Mouse (Mus musculus) spleen, adult 10 weeks (tissue): ENCODE measurements around the gene Olfr1094. TPM values are rescaled to one million over a fixed set of nuclear protein-coding genes. Genes with fewer than 3 reads are reported as not detected.

Source experiments
- polyA plus RNA-seq: library from polyadenylated mRNA; stranded (reverse); fragments of 350-450 nt; fragmentation: Illumina TruSeq; extraction: RNeasy Lipid Tissue Mini Kit (QIAGEN cat#74804); gene quantifications from one replicate; pipeline ENCODE4 v1.2.3, GENCODE M21; 2015; ENCODE audit warnings: low replicate concordance; ENCODE audit not compliant: insufficient read depth

The Olfr1094 gene
- not detected for polyA plus RNA-seq

DNA sequence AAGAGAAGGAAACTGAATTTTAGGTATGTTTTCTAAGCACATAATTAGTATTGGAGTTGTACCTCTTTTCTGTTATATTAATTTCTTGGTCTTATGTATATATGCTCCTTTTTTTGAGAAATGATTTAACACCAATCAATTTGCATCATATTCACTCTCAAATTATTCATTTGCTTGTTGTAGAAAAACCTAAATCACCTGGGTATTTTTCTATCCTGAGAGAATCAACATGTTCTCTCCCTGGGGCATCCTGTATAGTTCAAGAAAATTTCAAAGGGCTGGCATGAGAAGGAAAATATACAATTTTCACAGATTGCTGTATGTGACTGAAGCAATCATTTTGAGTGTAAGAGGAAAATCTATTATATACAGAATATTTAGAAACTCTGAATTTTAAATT, at the start of gene Olfr1094:
TSS of gene Olfr1094 (plus strand) at position 301 of the 400 bp plus-strand sequence.

DNA sequence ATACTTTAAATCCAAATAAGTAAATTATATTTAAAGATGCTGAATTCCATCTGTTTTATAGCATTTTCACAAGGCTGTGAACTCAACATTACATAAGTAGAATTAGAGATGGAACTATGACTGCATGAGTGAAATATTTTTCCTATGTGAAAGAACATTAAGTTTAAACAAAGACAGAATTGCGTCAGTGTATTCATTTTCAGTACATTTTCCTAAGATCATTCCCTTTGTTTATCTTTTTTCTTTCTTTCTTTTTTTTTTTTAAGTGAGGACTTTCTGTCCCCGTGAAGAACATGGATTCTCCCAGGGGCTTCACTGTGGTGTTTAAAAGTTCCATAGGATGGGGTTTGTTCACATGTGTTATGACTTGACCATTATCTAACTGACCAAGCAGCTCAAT, 42.3 kb upstream of the Olfr1094 start, which contains the start of gene Olfr1093:
TSS of gene Olfr1093 (plus strand) at position 301 of the 400 bp plus-strand sequence.

DNA sequence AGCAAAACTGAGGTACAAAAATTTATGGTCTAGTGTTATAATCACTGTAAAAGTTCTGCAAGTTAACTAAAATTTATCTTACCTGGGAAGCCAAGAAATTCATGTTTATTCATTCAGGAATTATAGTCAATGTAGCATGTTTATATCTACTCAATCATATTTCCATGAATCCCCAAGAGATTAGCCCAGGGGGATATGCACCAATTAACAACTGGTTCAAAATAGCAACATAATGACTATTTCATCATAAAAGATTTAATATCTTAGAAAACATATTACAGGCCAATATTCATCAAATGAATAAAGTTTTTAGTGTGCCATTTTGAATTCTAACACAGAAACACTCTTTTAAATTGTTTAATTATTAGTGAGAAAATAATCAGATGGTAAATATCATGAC, 14.5 kb upstream of the Olfr1094 start, which contains the start of gene Olfr141:
TSS of gene Olfr141 (minus strand) at position 101 of the 400 bp plus-strand sequence.

DNA sequence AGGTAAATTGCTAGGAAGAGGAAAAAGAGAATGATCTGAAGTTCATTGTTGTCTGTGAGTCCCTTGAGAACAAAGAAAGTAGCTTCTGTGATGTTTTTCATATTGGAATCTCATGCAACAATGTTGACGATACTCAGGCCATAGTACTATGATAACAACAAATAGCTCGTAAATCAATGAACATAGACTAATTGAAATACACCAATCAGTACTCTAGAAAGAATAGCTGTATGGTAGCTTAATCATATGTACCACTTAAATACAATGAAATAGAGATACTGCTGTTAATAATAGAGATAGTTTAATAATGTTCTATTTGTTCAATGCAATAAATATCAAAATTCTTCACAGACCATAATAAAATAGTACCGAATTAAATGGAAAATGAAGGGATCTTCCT, 27.1 kb downstream of the Olfr1094 start, which contains the start of gene Olfr1095:
TSS of gene Olfr1095 (minus strand) at position 101 of the 400 bp plus-strand sequence.

DNA sequence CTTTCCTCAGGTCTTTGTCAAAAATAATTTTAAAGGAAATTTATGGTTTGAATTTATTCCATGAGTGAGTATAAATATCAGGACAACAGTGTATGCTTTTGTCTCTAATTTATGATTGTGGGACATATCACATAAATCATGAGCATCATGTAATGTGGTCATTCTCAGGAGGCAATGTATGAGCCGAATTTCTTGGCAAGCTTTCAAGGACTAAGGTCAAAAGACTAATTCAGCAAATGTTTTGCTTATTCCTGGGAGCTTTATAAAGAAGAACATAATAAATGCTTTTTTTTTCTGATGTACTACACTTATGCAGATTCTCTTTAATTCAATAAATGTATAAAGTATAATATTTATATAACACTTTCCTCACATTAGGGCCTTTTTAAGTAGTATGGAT, 50.2 kb downstream of the Olfr1094 start, which contains the start of gene Gm13723:
TSS of gene Gm13723 (minus strand) at position 101 of the 400 bp plus-strand sequence.

Other genes starting within 250 kb of the Olfr1094 start
- not detected for gene Olfr1082, start 225.7 kb upstream of the Olfr1094 start, polyA plus RNA-seq
- not detected for gene Olfr1084, start 184.9 kb upstream of the Olfr1094 start, polyA plus RNA-seq
- gene Olfr1085, start 162.6 kb upstream of the Olfr1094 start, polyA plus RNA-seq, result not detected
- gene Olfr1086, start 144.6 kb upstream of the Olfr1094 start, polyA plus RNA-seq, result not detected
- not detected for gene Olfr1087, start 126.3 kb upstream of the Olfr1094 start, polyA plus RNA-seq
- gene Olfr1089, start 91.0 kb upstream of the Olfr1094 start, polyA plus RNA-seq, result not detected
- gene Olfr1090, start 65.7 kb upstream of the Olfr1094 start, polyA plus RNA-seq, result not detected
- not detected for gene Olfr1093, start 42.2 kb upstream of the Olfr1094 start, polyA plus RNA-seq
- not detected for gene Olfr141, start 14.6 kb upstream of the Olfr1094 start, polyA plus RNA-seq
- gene Olfr1095, start 27.0 kb downstream of the Olfr1094 start, polyA plus RNA-seq, result not detected
- not detected for gene Gm13723, start 50.1 kb downstream of the Olfr1094 start, polyA plus RNA-seq
- gene Olfr1097, start 67.6 kb downstream of the Olfr1094 start, polyA plus RNA-seq, result not detected
- gene Olfr1098, start 99.9 kb downstream of the Olfr1094 start, polyA plus RNA-seq, result not detected
- gene Olfr1099, start 136.0 kb downstream of the Olfr1094 start, polyA plus RNA-seq, result not detected
- not detected for gene Olfr1100, start 155.3 kb downstream of the Olfr1094 start, polyA plus RNA-seq
- not detected for gene Olfr1101, start 166.6 kb downstream of the Olfr1094 start, polyA plus RNA-seq
- not detected for gene Olfr1102, start 173.7 kb downstream of the Olfr1094 start, polyA plus RNA-seq
- gene Olfr1104, start 202.4 kb downstream of the Olfr1094 start, polyA plus RNA-seq, result not detected
- gene Olfr1105, start 211.9 kb downstream of the Olfr1094 start, polyA plus RNA-seq, result not detected
- gene Olfr1106, start 227.6 kb downstream of the Olfr1094 start, polyA plus RNA-seq, result not detected